Mouse (Mus musculus) adrenal gland (tissue): ENCODE measurements around the gene Arhgap30.

Experiments
- intact Hi-C: fragments of 180-260 bp; cut with DNase I; formaldehyde crosslinking; loops from one replicate; pipeline ENCODE4 v1.15.1; 2025
- long read RNA-seq, 2 experiments: library from polyadenylated mRNA; unstranded; transcript quantifications; one replicate each; pipeline ENCODE4 v2.0.0; 2020; ENCODE audit warnings: borderline replicate concordance in 1 of 2; ENCODE audit not compliant: insufficient replicate concordance in 1 of 2

The Arhgap30 gene
- long read RNA-seq, experiment 1: 0 reads
- long read RNA-seq, experiment 2, full-length matches to known transcripts: 2 of 3 reads
- long read RNA-seq, experiment 2, partial matches to known transcripts: 0 of 3 reads
- long read RNA-seq, experiment 2, other reads (novel, unspliced or antisense): 1 of 3 reads

GRCm38 (mm10) chr1:171388376-171389102 lies at the start of gene Arhgap30:
Gene Arhgap30 (plus strand): TSS chr1:171388954.
- intact Hi-C loops: no loop called here

- intact Hi-C loops: no loop called here
Measured at GRCm38 (mm10) chr1:171342262-171343207, 46.2 kb upstream of the Arhgap30 start.

GRCm38 (mm10) chr1:171343922-171344677 lies 44.7 kb upstream of the Arhgap30 start:
- intact Hi-C loops: no loop called here

- intact Hi-C loops: no loop called here
Measured at GRCm38 (mm10) chr1:171344715-171345114, 44.0 kb upstream of the Arhgap30 start.

- intact Hi-C loops: no loop called here
Measured at GRCm38 (mm10) chr1:171345225-171346094, 43.3 kb upstream of the Arhgap30 start, which contains the start of the genes Nit1 and Pfdn2. Gene Nit1 (minus strand): TSS chr1:171345646. Gene Pfdn2 (plus strand): TSS chr1:171345670.

GRCm38 (mm10) chr1:171346095-171346450 lies 42.7 kb upstream of the Arhgap30 start:
- intact Hi-C loops: no loop called here

GRCm38 (mm10) chr1:171348665-171349064 lies 40.1 kb upstream of the Arhgap30 start:
- intact Hi-C loops: no loop called here

- intact Hi-C loops: no loop called here
Measured at GRCm38 (mm10) chr1:171349210-171349609, 39.5 kb upstream of the Arhgap30 start.

GRCm38 (mm10) chr1:171355812-171356340 lies 32.9 kb upstream of the Arhgap30 start:
- intact Hi-C loops: loop anchor here (2.0 kb wide), 1 partner anchor 35 kb away; no protein-coding TSS in a partner anchor

- intact Hi-C loops: no loop called here
Measured at GRCm38 (mm10) chr1:171356814-171357213, 31.9 kb upstream of the Arhgap30 start.

- intact Hi-C loops: no loop called here
Measured at GRCm38 (mm10) chr1:171358421-171358820, 30.3 kb upstream of the Arhgap30 start.

GRCm38 (mm10) chr1:171360253-171360652 lies 28.5 kb upstream of the Arhgap30 start:
- intact Hi-C loops: loop anchor here (2.0 to 5.0 kb wide), 2 partner anchors 119 to 207 kb away; no protein-coding TSS in a partner anchor

GRCm38 (mm10) chr1:171360656-171361055 lies 28.1 kb upstream of the Arhgap30 start, which contains the start of gene Klhdc9:
Gene Klhdc9 (minus strand): TSS chr1:171360798.
- intact Hi-C loops: loop anchor here (2.0 to 5.0 kb wide), 2 partner anchors 118 to 207 kb away; no protein-coding TSS in a partner anchor

- intact Hi-C loops: loop anchor here (2.0 to 5.0 kb wide), 2 partner anchors 117 to 206 kb away; no protein-coding TSS in a partner anchor
Measured at GRCm38 (mm10) chr1:171361106-171362103, 27.3 kb upstream of the Arhgap30 start.

GRCm38 (mm10) chr1:171365934-171366333 lies 22.8 kb upstream of the Arhgap30 start:
- intact Hi-C loops: no loop called here

GRCm38 (mm10) chr1:171369845-171370556 lies 18.8 kb upstream of the Arhgap30 start, which contains the start of gene Nectin4:
Gene Nectin4 (plus strand): TSS chr1:171370099.
- intact Hi-C loops: loop anchor here (5.0 kb wide), 1 partner anchor 37 kb away; no protein-coding TSS in a partner anchor

GRCm38 (mm10) chr1:171372880-171373279 lies 15.9 kb upstream of the Arhgap30 start:
- intact Hi-C loops: loop anchor here (5.0 kb wide), 1 partner anchor 34 kb away; no protein-coding TSS in a partner anchor
